Mouse (Mus musculus) stomach, adult 2 months (tissue): ENCODE results near the gene Kin. TPM values are rescaled to one million over a fixed set of nuclear protein-coding genes. Genes with fewer than 3 reads are reported as not detected.

Experiments used
- polyA plus RNA-seq: library from polyadenylated mRNA; depleted of rRNA; stranded (reverse); fragments of >200 nt; gene quantifications from 2 replicates; pipeline ENCODE4 v1.2.3, GENCODE M21; 2012; rRNA removed

Gene Kin
- 0.17 and 0.53 TPM in 2 replicates for polyA plus RNA-seq

DNA sequence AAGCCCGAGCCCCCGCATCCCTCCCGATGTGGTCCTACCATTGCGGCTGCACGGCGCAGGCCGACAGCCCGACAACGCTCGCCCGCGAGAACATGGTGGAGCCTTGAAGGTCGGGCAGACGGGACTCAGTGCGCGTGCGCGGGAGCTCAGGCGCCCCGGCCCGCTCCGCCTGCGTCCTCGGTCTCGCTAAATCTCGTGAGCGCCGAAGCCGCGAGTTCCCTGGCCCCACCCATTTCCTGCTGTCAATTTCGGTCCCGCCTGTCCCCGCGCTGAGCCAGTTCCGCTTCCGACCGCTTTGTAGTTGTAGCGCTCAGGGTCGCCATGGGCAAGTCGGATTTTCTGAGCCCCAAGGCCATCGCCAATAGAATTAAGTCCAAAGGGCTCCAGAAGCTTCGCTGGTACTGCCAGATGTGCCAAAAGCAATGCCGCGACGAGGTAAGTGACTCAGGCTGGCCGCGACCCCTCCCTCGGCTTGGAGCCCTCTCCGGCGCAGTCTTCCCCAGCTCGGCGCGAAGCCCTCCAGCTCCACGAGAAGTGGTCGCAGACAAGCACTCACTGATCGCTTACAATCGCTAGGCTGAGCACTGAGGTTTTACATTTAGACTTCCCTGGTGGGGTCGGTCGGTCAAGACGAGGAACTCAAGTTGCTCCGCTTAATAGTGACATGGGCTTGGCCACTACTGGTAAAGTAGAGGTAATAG lies at the start of gene Kin, which contains the start of gene Atp5c1:
Gene Kin (plus strand): TSS at position 284 of the 701 bp plus-strand sequence.
Gene Atp5c1 (minus strand): TSS at position 201 of the 701 bp plus-strand sequence.

DNA sequence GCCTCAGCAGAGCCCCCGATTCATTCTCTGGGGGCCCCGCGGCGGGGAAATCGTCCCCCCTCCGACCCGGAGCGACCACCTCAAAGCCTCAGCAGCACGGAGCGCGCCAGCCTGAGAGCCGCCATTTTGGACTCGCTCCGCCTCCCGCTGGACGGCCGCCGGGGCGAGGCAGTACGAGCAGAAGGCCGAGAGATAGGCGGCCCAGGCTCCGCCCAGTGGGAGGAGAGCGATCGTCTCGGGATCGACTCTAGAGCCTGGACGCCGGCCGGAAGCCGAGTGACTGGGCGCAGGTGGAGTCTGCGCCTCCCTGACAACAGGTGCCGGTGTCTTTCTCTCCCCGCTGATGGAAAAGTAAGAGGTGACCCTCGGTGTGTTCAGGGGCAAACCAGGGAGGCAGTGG lies 31.9 kb upstream of the Kin start, which contains the start of gene Taf3:
Gene Taf3 (minus strand): TSS at position 136 of the 400 bp plus-strand sequence.

DNA sequence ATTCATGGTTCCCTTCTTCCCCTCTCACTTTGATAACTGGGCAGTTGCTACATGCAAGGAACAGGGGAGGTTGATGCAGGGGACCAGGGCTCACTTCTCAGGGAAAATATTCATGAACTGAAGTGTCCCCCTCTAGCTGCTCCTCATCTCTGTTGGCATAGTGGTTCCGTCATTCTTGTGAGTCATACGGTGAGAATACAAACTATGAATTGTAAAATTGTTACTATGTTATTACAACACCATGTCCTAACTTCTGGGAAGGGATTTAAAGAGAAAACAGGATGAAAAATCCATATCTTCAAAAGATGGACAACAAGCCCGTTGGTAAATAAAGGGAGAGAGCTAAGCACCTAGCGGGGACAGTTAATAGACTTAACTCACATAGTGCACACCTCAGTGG lies 50.9 kb downstream of the Kin start, which contains the start of gene Itih2:
Gene Itih2 (minus strand): TSS at position 101 of the 400 bp plus-strand sequence.

Other genes with a start within 250 kb of the Kin start
- gene 4930412O13Rik, start 199.3 kb upstream of the Kin start, polyA plus RNA-seq, result not detected in 2 replicates
- gene 9230102O04Rik, start 191.1 kb upstream of the Kin start, polyA plus RNA-seq, result not detected in 2 replicates
- gene Gata3, start 190.6 kb upstream of the Kin start, polyA plus RNA-seq, result 1.4 and 2.6 TPM in 2 replicates
- 1.9 and 4.0 TPM in 2 replicates for gene Taf3, start 32.0 kb upstream of the Kin start, polyA plus RNA-seq
- 133 and 139 TPM in 2 replicates for gene Atp5c1, start 83 bp upstream of the Kin start, polyA plus RNA-seq
- 1.1 and 1.5 TPM in 2 replicates for gene Itih2, start 50.8 kb downstream of the Kin start, polyA plus RNA-seq
- gene Itih5, start 73.0 kb downstream of the Kin start, polyA plus RNA-seq, result 2.8 and 3.6 TPM in 2 replicates